Comparison of ENCODE assay signal across 9 mouse cellular contexts in genomic region chr12:108443271-108443670, GRCm38 (mm10).
A peak's percentile ranks its signal among the peaks of the same experiment; 100 is the strongest.
DNase-seq lines count a peak whose midpoint lies in the region; ATAC-seq and TF ChIP-seq lines count a peak whose summit lies in the region.
"Had no signal": no experiment of that assay in that cellular context is flagged by ENCODE, and none has a peak within 500 bp of the region (broad histone marks: within the 10 kb centered on the region; RNA-seq: fewer than 3 reads in every experiment).

No protein-coding gene starts in this region.

- peak overlapping the region; percentile 36; the same call in 1 of the 2 replicates for H3K4me2 ChIP-seq in lung, embryonic 14.5 days
- H3K4me2 ChIP-seq in forebrain, embryonic 14.5 days (ENCODE audit: low read length) = no peak overlapping the region
- H3K4me2 ChIP-seq in stomach, postnatal 0 days (replicated peaks; ENCODE audit: low read depth) = no peak overlapping the region

- no peak overlapping the region for H3K4me3 ChIP-seq in lung, embryonic 14.5 days (ENCODE audit: low read depth, low read length)
- no peak overlapping the region for H3K4me3 ChIP-seq in lung, adult 2 months (replicated peaks; ENCODE audit: extremely low read depth, low read depth, low read length)
- no peak overlapping the region for H3K4me3 ChIP-seq in forebrain, embryonic 14.5 days (ENCODE audit: low read depth, low read length)
- H3K4me3 ChIP-seq in stomach, postnatal 0 days (ENCODE audit: low read depth, low read length) = no peak overlapping the region

- ATAC-seq in lung, embryonic 14.5 days (ENCODE audit: insufficient read depth) = peak; percentile 88
- no peak for ATAC-seq in forebrain, embryonic 14.5 days
- ATAC-seq in stomach, postnatal 0 days (ENCODE audit: low FRiP score, low TSS enrichment) = peak; percentile 75; the same call in 1 of the 2 replicates
- no peak for ATAC-seq in CD4-positive, CD25-positive, alpha-beta regulatory T cell, adult 4 months

- peak overlapping the region; percentile 88 for H3K27ac ChIP-seq in lung, embryonic 14.5 days (ENCODE audit: low read depth)
- H3K27ac ChIP-seq in forebrain, embryonic 14.5 days (ENCODE audit: low read depth, low read length) = no peak overlapping the region
- peak overlapping the region; percentile 56 for H3K27ac ChIP-seq in stomach, postnatal 0 days (replicated peaks)

- H3K36me3 ChIP-seq in lung, embryonic 14.5 days (ENCODE audit: insufficient read depth) = no peaks in the 10 kb centered on the region
- H3K36me3 ChIP-seq in forebrain, embryonic 14.5 days (ENCODE audit: control insufficient read depth, insufficient read depth, low read length) = no peaks in the 10 kb centered on the region
- H3K36me3 ChIP-seq in stomach, postnatal 0 days (ENCODE audit: control insufficient read depth, insufficient read depth, low read length) = no peaks in the 10 kb centered on the region
- H3K36me3 ChIP-seq: G1E had no signal

- DNase-seq in lung, embryonic 14.5 days = peak; percentile 93
- no peak for DNase-seq in lung, adult 2 months
- DNase-seq in forebrain, embryonic 14.5 days (ENCODE audit: low spot score) = peak; percentile 36
- DNase-seq in lung, postnatal 10 days = peak; percentile 81
- no peak for DNase-seq in stomach, postnatal 0 days (ENCODE audit: low spot score)
- DNase-seq in gastrocnemius, postnatal 25 days = no peak
- DNase-seq in frontal cortex, adult 2 months (ENCODE audit: extremely low spot score in 1 of 2, low spot score in 1 of 2) = no peak

- no peak overlapping the region for H3K9ac ChIP-seq in lung, embryonic 14.5 days
- H3K9ac ChIP-seq in forebrain, embryonic 14.5 days (ENCODE audit: low read length) = peak overlapping the region; percentile 13; the same call in 1 of the 2 replicates
- H3K9ac ChIP-seq in stomach, postnatal 0 days (ENCODE audit: low read length) = no peak overlapping the region

- TF ChIP-seq EP300 in stomach, postnatal 0 days (optimal IDR thresholded peaks at IDR 0.05) = no peak

- TF ChIP-seq CTCF in lung, embryonic 14.5 days (IDR thresholded peaks at IDR 0.05; ENCODE audit: low read depth) = no peak
- no peak for TF ChIP-seq CTCF in lung, adult 2 months (IDR thresholded peaks at IDR 0.05; ENCODE audit: insufficient read depth, low read length)
- TF ChIP-seq CTCF in stomach, postnatal 0 days (IDR thresholded peaks at IDR 0.05; ENCODE audit: low read depth) = no peak

- 5% methylated on average over 10 of the region's 10 CpGs for WGBS in lung, embryonic 14.5 days
- WGBS in lung, adult 2 months = 9% methylated on average over 10 of the region's 10 CpGs
- WGBS in forebrain, embryonic 14.5 days = 14% methylated on average over 10 of the region's 10 CpGs
- WGBS in stomach, postnatal 0 days = 14% methylated on average over 10 of the region's 10 CpGs

- TF ChIP-seq POLR2A in lung, adult 2 months (IDR thresholded peaks at IDR 0.05; ENCODE audit: borderline replicate concordance, extremely low read depth, low read depth, low read length) = no peak

- no peaks in the 10 kb centered on the region for H3K9me3 ChIP-seq in lung, embryonic 14.5 days (ENCODE audit: low read depth, low read length)
- H3K9me3 ChIP-seq in forebrain, embryonic 14.5 days (replicated peaks; ENCODE audit: control insufficient read depth, low read length) = no peaks in the 10 kb centered on the region
- no peaks in the 10 kb centered on the region for H3K9me3 ChIP-seq in stomach, postnatal 0 days (ENCODE audit: control insufficient read depth, low read length)

- peaks cover 34% of the 10 kb centered on the region for H3K4me1 ChIP-seq in lung, embryonic 14.5 days (ENCODE audit: insufficient read depth)
- H3K4me1 ChIP-seq in lung, adult 2 months (ENCODE audit: control insufficient read depth, insufficient read depth, low read length) = peaks cover 8% of the 10 kb centered on the region
- H3K4me1 ChIP-seq in forebrain, embryonic 14.5 days (ENCODE audit: control insufficient read depth, insufficient read depth, low read length) = peaks cover 18% of the 10 kb centered on the region
- H3K4me1 ChIP-seq in stomach, postnatal 0 days (replicated peaks; ENCODE audit: control insufficient read depth, insufficient read depth) = peaks cover 12% of the 10 kb centered on the region; the same call in 1 of the 2 replicates

- no peaks in the 10 kb centered on the region for H3K27me3 ChIP-seq in lung, embryonic 14.5 days (ENCODE audit: insufficient read depth, low read length)
- H3K27me3 ChIP-seq in forebrain, embryonic 14.5 days (replicated peaks; ENCODE audit: control insufficient read depth, insufficient read depth, low read length) = no peaks in the 10 kb centered on the region
- no peaks in the 10 kb centered on the region for H3K27me3 ChIP-seq in stomach, postnatal 0 days (ENCODE audit: control insufficient read depth, insufficient read depth, low read length)

Comparison
In these comparisons a context has a peak if more than half of its experiments do, and no peak if none do; other contexts are left out.
1. DNase-seq: peak in lung, embryonic 14.5 days (single experiment), forebrain, embryonic 14.5 days (single experiment) and lung, postnatal 10 days (single experiment); none in lung, adult 2 months (single experiment), stomach, postnatal 0 days (single experiment), gastrocnemius, postnatal 25 days (single experiment) and frontal cortex, adult 2 months (0 of 2).
2. ATAC-seq: peak in lung, embryonic 14.5 days (single experiment) and stomach, postnatal 0 days (single experiment); none in forebrain, embryonic 14.5 days (single experiment) and CD4-positive, CD25-positive, alpha-beta regulatory T cell, adult 4 months (single experiment).